Mouse (Mus musculus) c-Kit-positive CD71-positive TER-119-negative erythroid progenitor cells, embryonic 14.5 days (primary cell): ENCODE data around the gene Kncn.

ENCODE experiments used
- DNase-seq: peaks from one replicate; pipeline ENCODE4 v3.0.0-alpha.2; 2013; ENCODE audit warnings: low read depth

Gene Kncn

DNA sequence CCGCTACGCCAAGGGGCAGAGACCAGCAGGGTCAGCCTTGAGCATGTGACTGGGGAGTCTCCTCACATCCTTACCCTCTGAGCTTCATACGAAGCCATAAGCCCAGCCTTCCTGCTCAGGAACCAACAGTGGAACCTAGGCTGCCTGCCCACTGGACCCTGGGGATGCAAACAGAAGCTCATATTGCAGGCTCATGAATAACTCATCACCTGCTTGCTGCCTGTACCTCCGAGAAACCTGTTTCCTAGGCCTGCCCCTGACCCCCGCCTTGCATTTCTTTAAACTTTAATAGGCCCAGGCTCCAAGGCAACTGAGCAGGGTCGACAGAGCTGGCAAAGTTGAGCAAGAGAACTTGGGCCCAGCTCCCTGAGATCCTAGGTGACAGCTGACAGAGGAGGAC, at the start of gene Kncn:
Gene Kncn, plus strand, starts transcription at position 379 of the 400 bp plus-strand sequence.
- no peak for DNase-seq

DNA sequence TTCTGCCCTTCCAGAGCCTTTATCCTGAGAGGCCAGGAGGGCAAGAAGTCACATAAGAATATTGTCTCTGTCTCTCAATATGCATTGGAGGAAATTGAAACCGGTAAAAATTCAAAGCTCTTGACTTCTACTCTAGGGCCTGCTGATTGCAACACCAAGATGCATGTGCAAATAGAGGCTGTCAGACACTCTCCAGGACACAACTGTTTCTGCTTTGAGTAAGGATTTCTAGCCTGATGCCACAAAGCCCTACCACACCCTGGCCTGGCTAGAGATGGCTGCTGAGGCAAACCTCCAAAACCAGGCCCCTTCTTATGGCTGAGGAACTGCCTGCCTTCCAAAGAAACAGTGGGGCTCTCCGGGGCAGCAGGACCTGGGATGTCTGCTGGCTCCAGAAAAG, 48.6 kb upstream of the Kncn start:
- no peak for DNase-seq

DNA sequence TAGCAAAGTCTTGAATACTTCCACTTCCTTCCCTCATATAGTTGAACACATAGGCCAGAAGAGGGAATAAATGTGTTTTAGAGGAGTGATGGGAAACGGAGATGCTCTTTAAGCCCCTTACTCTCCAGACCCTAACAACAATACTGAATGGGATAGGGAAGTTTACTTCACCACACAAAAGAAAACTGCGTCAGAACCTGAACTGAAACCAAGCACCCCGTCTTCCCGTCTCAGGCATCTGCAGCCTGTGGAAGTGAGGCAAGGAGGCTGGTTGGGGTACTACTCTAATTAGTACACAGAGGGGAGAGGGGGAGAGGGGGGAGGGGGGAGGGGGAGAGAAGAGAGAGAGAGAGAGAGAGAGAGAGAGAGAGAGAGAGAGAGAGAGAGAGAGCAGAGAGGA, 46.0 kb upstream of the Kncn start:
- DNase-seq: no peak

DNA sequence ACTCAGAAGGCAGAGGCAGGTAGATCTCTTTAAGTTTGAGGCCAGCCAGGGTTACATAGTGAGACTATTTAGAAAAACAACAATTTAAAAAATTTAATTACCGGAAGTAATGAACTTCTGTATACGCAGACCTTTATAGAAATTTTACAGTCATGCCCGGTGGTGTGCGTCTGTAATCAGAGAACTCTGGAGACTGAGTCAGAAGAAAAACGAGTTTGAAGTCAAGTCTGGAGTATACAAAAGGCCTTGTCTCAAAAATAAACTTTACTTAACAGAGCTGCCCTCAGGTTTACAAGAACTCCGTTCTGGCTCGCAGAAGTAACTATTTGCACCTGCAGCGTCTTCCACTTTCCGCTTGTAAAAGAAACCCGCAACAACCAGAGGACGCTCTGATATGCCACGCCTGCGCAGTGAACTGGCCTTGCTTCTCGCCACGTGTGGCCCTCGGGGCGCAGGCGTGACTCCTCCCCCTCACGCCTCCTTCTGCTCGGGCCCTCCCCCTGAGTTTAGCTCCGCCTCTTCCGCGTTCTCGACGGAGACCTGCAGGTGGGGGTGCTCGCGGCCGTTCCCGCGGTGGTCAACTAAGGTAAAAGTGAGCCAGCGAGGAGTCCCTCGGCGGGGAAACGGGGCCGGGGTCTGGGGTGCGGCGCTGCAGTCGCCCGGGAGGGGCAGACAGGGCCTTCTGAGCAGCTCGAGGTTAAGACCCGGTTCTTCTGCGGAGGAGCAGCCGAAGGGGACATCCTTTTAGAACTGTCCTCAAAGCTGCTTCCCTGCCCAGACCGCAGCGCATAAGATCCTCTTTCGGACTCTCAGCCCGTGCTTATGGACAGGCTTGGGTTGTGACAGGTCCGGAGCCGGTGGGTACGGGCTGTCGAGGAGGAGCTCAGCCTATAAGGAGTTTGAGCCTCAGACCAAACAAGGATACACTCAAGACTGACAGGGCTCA, 45.2 kb upstream of the Kncn start, which contains the start of gene Mknk1:
Gene Mknk1, plus strand, starts transcription at position 503 of the 946 bp plus-strand sequence.
- peak; percentile 92 for DNase-seq

DNA sequence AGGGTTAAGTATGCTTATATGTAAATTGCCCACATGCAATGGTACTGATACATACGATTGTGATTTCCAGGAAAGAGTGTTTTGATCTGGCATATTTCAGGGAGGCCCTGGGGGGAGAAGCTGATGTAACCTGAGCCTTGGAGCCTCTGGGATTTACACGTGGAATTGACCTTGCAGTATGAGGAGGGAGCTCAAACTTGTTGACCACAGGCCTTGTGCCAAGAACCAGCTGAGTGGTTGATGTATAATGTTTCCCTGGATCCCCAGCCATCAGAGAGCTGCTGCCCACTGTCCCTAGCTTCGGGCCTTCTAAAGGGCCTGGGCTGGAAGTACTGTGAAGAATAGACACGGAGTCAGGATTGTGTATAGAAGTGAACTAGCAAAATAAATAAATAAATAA, 44.2 kb upstream of the Kncn start:
- no peak for DNase-seq

DNA sequence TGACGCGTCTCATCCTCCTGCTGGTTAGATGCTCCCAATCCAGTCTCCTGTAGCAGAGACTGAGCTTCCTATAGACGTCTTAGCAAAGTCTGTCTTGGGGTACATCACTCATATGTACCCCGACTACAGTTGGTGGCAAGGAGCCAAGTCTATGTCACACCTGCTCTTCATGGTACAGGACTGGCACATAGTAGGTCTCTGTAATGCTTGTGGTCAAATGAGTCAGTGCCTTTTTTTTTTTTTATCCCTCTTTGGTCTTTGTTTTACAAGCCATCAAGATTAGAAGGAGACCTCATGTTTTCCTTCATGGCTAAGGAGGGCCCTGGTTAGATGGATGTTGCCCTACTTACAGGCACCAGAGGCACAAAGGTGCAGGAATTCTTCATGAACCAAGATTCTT, 43.4 kb upstream of the Kncn start:
- no peak for DNase-seq

DNA sequence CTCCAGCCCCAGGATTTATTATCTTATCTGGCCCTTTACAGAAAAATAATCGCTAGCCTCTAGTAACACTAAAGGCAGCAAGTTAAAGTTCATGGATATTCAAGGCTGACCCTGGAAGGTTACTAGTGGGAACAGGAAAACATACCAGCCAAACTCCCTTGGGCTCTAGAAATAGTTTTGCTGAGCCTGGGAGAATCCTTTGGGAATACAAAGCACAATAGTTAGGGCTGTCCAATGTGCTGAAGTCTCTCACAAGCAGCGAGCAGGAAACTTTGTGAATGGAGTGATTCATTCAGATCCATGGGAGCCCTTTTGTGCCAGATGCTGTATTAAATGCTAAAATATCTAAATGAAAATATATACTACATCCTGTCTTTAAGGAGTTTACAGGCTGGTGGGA, 37.5 kb upstream of the Kncn start:
- no peak for DNase-seq

DNA sequence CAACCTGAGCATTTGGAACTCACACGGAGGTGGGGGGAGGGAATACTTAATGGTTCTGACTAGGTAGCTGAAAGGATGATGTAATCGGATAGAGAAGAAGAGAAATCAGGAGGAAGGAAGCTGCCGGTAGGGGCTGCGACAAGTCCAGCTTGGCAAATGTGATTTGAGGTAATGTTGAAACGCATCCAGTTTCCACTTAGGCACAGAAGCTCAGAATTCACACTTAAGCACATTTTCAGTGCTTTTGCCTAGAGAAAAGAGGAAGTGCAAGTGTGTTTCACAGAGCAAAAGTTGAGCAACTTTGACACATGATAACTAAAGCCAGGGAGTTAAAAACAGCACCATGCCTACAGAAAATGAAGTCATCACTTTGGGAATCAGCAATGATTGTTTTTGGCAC, 36.8 kb upstream of the Kncn start:
- no peak for DNase-seq

DNA sequence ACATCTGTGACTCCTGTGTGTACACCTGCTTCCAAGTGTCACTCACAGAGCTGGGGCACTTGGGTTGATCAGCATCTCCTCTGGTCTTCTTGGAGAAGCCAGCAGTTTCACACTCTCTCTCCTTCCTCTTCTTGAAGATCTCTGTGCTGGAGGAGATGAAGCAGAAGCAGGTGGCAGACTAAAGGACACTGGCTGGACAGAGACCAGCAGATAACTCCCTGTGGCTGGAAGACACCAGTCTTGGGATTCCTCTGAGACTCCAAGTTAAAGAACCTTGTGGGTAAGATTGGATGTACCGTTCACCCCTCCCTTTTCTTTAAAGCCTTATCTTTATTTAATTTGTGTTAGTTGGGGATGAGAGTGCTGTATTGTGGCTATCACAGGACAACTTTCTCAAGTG, 36.1 kb upstream of the Kncn start:
- DNase-seq: no peak

DNA sequence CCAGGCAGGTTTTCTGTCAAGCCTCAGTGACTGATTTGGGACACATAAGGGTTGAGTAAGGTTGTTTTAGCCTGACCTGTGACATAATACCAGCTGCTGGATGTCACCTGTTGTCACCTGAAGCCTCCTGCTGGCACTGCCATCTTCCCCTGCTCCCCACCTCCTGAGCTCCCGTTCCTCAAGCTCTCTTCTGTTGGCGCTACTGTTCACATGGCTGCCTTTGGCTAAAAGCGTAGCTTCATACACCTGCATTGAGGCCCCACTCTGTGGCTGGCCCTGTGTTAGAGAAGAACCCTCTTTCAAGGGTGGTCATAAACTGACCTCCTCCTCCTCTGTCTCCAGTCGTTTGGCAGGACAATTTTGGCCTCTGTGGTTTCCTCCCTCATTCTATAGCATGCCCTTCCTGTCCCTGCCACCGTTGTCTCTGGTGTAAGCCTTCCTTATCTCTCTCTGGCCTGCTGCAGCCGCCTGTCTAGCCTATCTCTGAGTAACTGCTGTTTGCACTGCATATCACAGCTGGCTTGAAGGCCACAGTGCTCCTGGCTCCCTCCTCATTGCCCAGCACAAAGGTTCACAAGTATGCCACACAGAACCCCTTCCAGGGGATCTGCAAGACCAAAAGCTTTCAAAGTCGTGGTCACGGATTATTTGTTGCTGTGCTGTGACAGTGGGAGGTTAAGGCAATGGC, 35.1 kb upstream of the Kncn start:
- peak; percentile 76 for DNase-seq

DNA sequence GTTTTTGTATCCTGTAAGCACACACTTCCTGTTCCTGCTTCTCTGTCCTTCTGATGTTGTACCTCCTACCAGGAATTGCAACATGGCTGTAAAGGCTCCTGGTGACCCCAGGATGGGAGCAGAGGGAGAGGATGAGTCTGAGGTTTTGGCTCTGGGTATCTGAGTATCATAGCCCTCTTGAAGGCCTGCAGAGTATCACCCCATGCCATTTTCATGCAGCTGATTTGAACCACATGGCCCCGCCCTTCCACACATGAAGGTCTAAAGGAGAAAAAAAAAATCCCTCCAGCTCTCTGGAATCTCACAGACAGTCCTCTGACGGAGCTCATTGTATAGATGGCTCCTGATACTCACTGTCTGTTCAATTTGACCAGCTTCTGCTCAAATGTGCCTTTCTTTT, 34.1 kb upstream of the Kncn start:
- no peak for DNase-seq

DNA sequence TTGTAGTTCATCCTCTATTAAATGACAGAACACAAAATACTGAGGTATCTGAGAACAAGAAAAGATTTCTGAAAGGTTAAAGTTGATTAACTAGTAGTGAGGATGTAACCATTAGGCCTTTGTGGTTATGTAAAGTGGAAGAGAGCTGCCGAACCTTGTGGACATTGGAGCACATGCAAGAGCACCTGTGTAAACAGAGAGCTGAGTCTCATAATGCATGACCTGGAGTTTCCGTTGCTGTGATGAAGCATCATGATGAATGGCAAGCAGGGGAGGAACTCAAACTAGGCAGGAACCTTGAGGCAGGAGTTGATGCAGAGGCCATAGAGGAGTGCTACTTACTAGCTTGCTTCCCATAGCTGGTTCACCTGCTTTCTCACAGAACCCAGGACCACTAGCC, 33.6 kb upstream of the Kncn start:
- DNase-seq: no peak

DNA sequence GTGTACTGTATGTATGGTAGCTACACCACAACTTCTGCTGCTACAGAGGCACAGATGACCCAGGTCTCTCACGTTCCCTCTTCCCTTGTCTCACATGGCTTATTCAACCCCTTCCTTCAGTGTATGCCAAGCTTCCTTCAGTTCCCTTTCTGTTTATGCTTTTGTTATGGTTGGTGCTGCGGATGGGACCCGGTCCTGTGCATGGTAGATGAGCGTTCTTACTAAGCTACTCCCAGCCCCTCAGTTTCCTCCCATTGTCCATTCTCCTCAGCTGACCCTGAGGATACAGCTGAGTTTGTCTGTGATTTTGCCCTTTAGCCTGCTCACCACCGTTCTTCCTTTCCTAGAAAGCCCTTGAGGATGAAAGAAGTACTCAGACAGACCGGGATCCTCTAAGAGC, 32.6 kb upstream of the Kncn start:
- DNase-seq: no peak

DNA sequence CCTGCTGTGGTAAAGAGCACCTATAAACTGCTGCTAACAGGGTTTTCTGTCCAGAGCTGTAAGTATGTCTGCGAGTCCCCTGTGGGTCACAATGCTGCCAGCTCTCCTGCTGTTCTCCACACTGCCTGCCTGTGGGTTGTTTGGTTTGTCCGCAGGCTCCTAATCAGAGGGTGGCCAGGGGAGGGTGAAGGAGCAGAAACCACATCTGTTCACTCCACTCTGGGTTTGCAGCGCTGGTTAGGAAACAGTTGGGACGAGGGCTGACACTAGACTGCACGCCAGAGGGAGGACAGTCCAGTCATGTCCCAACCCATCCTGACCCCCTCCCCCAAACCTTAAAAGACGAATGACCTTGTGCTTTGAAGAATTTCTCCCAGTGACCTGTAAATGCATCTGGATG, 29.1 kb upstream of the Kncn start:
- no peak for DNase-seq

DNA sequence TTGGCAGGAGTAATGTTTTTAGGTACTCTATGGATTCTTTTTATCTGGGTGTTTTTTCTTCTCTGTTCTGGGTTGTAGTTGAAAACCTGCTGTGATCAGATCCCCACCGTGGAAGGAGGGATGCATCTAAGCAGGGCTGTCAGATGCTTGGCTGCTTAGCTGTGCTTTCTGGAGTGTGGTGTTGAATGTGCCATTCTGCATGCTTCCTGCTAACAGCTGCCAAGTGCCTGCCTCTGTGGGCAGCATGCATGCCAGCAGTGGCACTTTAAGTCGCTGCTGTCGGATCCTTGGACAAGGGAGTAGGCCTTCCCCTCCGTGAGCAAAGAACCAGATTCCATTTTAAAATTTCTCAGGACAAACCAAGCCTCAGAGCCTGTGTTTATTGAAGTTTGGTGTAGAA, 28.6 kb upstream of the Kncn start:
- no peak for DNase-seq

DNA sequence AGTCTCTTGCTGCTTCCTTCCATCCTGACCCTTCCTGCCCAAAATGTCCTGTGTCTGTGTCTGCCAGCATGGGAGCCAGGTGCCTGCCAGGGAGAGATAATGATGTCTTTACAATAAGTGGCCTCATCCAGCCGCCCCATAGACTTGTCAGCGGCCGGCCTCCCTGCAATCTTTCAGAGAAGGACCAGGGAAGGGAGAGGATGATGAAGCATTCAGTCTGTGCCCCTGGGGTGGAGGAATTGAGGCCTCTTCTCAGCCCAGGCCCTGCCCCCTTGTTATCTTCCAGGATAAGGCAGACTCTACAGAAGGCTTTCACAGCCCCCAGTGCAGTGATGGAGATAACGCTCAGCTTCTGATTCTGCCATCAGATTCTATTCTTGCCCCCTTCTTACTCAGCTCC, 27.9 kb upstream of the Kncn start:
- peak; percentile 73 for DNase-seq

DNA sequence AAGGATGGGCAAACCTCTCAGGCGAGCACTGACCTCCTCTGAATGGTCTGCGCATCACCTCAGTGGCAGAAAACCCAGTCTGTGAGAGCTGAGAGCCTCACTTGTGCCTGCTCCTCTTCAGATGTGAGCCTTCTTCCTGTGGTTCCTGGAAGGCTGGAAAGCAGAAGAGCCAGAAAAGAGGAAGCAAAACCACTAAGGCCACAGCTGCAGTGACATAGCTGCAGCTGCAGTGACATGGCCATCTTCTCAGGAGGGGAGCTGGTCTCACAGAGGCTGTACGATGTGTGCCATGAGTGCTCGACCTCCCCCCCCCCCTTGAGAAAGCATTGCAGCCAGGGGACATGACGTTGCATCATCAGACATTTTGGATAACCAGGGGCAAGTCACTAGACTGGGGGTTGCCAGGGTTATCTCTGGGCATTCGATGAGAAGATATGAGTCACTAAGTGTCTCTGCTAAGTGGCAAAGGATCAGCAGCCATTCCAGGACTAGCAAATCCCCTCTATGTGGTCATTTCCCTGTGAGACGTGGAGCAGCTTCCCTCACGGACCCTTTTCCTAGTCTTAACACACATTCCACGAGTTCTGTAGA, 26.8 kb upstream of the Kncn start:
- DNase-seq: no peak

DNA sequence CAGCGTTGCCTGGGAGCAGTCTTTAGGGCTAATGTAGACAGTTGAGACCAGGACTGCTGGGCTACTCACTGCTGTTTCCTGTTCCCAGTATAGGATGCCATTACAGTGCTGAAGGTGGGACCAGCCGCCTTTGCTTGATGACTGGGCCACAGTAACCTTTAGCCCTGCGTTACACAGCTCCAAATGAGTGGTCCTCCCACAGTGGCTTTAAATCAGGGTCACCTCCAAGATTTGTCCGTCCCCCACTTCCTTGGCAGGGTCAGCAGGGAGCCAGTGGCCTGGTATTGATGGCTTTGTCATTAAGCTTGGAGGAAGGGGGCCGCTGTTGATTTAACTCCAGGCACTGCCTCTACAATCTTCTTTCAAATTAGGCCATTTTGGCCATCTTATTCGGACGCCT, 20.8 kb upstream of the Kncn start:
- DNase-seq: no peak

DNA sequence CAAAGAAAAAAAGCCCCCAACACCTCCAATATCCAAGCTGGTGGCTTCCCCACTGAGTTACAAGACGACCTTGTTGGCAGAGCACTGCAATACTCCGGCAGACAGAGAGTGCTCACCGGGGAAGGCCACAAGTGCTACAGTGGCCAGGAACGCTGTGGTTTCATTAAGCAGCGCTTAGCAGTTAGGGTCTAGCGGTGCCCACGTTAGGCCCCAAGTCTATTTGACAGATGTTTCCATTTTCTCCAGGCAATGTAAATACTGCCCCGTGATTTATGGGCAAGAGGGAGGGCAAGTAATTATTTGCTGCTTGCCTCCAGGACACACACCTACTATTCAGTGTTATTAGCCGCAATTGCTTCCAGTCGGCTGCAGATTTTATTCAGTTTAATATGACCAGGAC, 20.3 kb upstream of the Kncn start:
- DNase-seq: no peak

DNA sequence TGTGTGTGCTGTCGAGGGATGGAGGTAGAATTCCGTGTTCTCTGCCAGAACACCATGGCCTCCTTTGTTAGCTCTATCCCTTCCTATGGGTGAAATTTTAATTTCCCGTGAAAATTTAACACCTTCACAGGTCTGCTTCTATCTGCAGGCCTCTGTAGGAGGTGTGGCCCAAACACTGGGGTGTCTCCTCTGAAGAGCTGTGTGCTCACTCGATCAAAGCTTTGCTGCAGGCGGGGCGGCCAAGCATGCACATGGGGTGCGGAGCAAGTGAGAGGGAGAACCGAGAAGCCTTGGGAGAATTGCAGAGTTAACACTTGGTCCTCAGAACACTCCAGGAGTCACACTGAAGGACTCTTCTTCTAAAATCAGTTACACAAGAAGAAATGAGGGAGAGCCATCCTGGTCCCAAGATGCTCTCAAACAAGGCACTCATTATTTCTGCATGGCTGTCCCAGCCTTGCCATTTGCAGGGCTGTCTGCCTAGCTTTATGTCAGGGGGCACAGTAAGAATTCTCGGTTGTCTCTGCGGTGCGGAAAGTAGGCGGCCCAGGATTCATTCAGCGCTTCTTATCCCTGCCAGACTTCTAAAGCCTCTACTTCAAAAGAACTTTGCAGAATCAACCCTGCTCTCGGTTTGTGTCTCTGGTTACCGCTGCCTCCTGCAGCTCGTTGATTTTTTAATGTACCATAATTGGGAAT, 14.5 kb upstream of the Kncn start:
- DNase-seq: no peak

DNA sequence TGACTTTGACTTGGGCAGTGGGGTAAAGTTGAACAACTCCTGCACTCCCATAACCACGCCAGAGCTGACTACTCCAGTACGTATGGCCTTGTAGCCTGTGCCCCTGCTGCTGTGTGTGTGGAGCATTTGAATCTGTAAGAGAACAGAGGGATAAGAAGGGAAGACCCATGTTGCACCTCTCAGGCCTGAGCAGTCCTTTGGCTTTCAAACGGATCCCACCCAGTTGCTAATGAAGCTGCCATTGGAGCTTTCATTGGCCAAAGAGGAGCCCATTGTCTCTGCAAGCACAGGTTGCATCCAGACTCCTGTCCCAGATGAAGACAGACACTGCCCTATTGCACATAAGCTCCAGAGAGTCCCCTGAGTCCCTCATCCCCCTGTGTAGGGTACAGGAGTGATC, 11.0 kb upstream of the Kncn start:
- no peak for DNase-seq

DNA sequence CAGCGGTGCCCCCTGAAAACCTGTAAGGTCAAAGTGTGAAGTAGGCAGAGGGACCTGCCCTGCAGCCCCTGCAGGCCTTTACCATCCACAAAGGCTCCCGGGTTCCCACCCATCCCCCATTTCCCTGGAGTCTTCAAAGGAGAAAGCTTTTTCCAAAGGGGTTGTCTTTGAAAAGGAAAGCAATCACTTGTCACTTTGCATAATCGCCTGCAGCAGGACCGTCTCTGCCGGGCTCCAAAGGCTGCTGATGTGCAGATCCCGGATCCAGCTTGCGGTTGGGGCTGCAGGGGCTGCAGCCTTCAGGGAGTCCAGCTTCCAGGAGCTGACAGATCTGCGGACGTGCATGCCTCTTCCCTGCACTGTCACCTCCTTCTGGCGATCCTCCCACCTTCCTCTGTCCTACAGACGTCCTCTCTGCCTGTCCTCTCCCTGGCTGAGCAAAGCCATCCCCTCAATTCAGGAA, 6.0 kb upstream of the Kncn start:
- DNase-seq: no peak
